Mouse (Mus musculus) intestine, embryonic 14.5 days (tissue): ENCODE results near the gene Plekha3. TPM values are rescaled to one million over a fixed set of nuclear protein-coding genes. Genes with fewer than 3 reads are reported as not detected.

Experiments
- ATAC-seq: fragments of 200-750 bp; cut with Nextera tagmentation; replicated peaks from 2 replicates; pipeline ENCODE4 v1.8.0; 2017; ENCODE audit warnings: low read depth, moderate number of reproducible peaks, moderate TSS enrichment, moderate library complexity; ENCODE audit not compliant: low FRiP score, low TSS enrichment
- DNase-seq: peaks from one replicate; pipeline ENCODE4 v3.0.0-alpha.2; 2018; ENCODE audit warnings: low spot score
- H3K27ac ChIP-seq: fragments of 300-500 bp; sonication (generic); 2 replicates; pipeline ENCODE4 v1.5.1; 2014; ENCODE audit warnings: low read depth, mild to moderate bottlenecking, control low read depth
- H3K27me3 ChIP-seq: fragments of 300-500 bp; sonication (generic); replicated peaks from 2 replicates; pipeline ENCODE4 v1.6.1; 2014; ENCODE audit warnings: low read length, control low read depth; ENCODE audit not compliant: control insufficient read depth, insufficient read depth
- H3K36me3 ChIP-seq: fragments of 300-500 bp; sonication (generic); 2 replicates; pipeline ENCODE4 v1.6.1; 2014; ENCODE audit warnings: low read length, control low read depth; ENCODE audit not compliant: control insufficient read depth, insufficient read depth
- H3K4me1 ChIP-seq: fragments of 300-500 bp; sonication (generic); replicated peaks from 2 replicates; pipeline ENCODE4 v1.6.1; 2014; ENCODE audit warnings: low read length, control low read depth, mixed read lengths; ENCODE audit not compliant: control insufficient read depth, insufficient read depth
- H3K4me2 ChIP-seq: fragments of 300-500 bp; sonication (generic); 2 replicates; pipeline ENCODE4 v1.6.1; 2014; ENCODE audit warnings: low read length
- H3K4me3 ChIP-seq: fragments of 300-500 bp; sonication (generic); 2 replicates; pipeline ENCODE4 v1.5.1; 2014; ENCODE audit warnings: low read depth, low read length, control low read depth, mixed read lengths
- H3K9ac ChIP-seq: fragments of 300-500 bp; sonication (generic); 2 replicates; pipeline ENCODE4 v1.6.1; 2014; ENCODE audit warnings: mild to moderate bottlenecking, low read length
- H3K9me3 ChIP-seq: fragments of 300-500 bp; sonication (generic); 2 replicates; pipeline ENCODE4 v1.6.1; 2016; ENCODE audit warnings: low read length, control low read depth; ENCODE audit not compliant: control insufficient read depth
- WGBS: fragments of 180-500 bp; shearing (Covaris S2); extraction: QIAGEN DNeasy Blood & Tissue Kit; methylation state at CpG from one replicate; pipeline ENCODE4 v1.1.7; 2014; 5-methylcytosine and 5-hydroxymethylcytosine counted together
- polyA plus RNA-seq: library from polyadenylated mRNA; unstranded; fragments of >200 nt; fragmentation: Nextera tagmentation; extraction: Ambion mirVana; gene quantifications from 2 replicates; pipeline ENCODE4 v1.2.1, GENCODE M21; 2014

Plekha3 gene
- polyA plus RNA-seq, 1 experiment from 2014 or later, result 10.1 TPM

GRCm38 (mm10) chr2:76672134-76672745, 2.8 kb upstream of the Plekha3 start:
- peaks cover 14% of the 10 kb centered on the region for H3K36me3 ChIP-seq
- peak overlapping the region; percentile 55 for H3K4me3 ChIP-seq
- no peaks in the 10 kb centered on the region for H3K27me3 ChIP-seq
- H3K4me2 ChIP-seq, result peak overlapping the region; percentile 79
- H3K4me1 ChIP-seq, result peaks cover 9% of the 10 kb centered on the region
- DNase-seq, result peak; percentile 55
- 15% methylated on average over 9 of the region's 9 CpGs for WGBS
- H3K9ac ChIP-seq, result peak overlapping the region; percentile 67
- no peaks in the 10 kb centered on the region for H3K9me3 ChIP-seq
- no peak for ATAC-seq
- H3K27ac ChIP-seq, result peak overlapping the region; percentile 82

DNA sequence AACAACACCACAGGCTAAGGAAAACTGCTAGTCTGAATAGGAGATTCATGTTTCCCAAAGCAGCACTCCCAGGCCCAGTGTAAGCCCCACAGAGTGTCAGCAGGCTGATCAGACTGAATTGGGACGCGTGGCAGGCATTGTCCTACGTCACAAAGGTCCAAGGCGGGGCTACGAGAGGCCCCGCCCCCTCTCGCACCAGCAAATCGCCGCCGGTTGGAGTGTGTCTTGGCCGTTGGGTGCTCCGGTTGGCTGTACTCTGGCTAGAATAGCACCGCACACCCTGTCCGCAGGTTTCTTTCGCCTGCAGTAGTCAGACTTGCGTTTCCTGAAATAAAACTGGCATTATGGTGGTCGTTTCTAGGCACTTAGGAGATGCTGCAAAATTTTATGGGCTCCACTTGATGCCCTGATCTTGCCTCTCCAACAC, 2.1 kb upstream of the Plekha3 start, which contains the start of gene Fkbp7:
Gene Fkbp7 (minus strand): TSS at position 151 of the 427 bp plus-strand sequence.
- Histone ChIP-seq H3K27ac (peak within 1 kb of the TSS; percentile 82), H3K4me3 (peak within 1 kb of the TSS; percentile 55), H3K4me1 (peaks cover 9% of the 10 kb centered on the region), H3K9me3 (no peaks in the 10 kb centered on the region), H3K9ac (peak within 1 kb of the TSS; percentile 67), H3K4me2 (peak within 1 kb of the TSS; percentile 79), H3K27me3 (no peaks in the 10 kb centered on the region), H3K36me3 (peaks cover 10% of the 10 kb centered on the region)
- WGBS, result under 1% methylated on average over 17 of the region's 17 CpGs
- DNase-seq (peak; percentile 98), ATAC-seq (peak; percentile 89)

GRCm38 (mm10) chr2:76673472-76674081, 1.5 kb upstream of the Plekha3 start:
- H3K36me3 ChIP-seq, result peaks cover 9% of the 10 kb centered on the region
- H3K4me3 ChIP-seq, result peak overlapping the region; percentile 55
- H3K9me3 ChIP-seq, result no peaks in the 10 kb centered on the region
- no peak for DNase-seq
- no peaks in the 10 kb centered on the region for H3K27me3 ChIP-seq
- peak overlapping the region; percentile 79 for H3K4me2 ChIP-seq
- ATAC-seq, result no peak
- peak overlapping the region; percentile 82; the same call in 1 of the 2 replicates for H3K27ac ChIP-seq
- H3K9ac ChIP-seq, result no peak overlapping the region
- WGBS, result 45% methylated on average over 7 of the region's 7 CpGs
- peaks cover 9% of the 10 kb centered on the region for H3K4me1 ChIP-seq

- H3K27me3 ChIP-seq, result no peaks in the 10 kb centered on the region
- H3K9ac ChIP-seq, result peak overlapping the region; percentile 72
- peak overlapping the region; percentile 41 for H3K4me2 ChIP-seq
- H3K9me3 ChIP-seq, result no peaks in the 10 kb centered on the region
- DNase-seq (peak; percentile 74), ATAC-seq (peak; percentile 64)
- H3K4me3 ChIP-seq, result peak overlapping the region; percentile 80
- peaks cover 3% of the 10 kb centered on the region for H3K36me3 ChIP-seq
- 3% methylated on average over 22 of the region's 44 CpGs for WGBS
- peaks cover 9% of the 10 kb centered on the region for H3K4me1 ChIP-seq
- H3K27ac ChIP-seq, result peak overlapping the region; percentile 82
These were observed 370 bp downstream of the Plekha3 start for GRCm38 (mm10) chr2:76675451-76675850.

- Histone ChIP-seq H3K4me3 (peak overlapping the region; percentile 80), H3K4me1 (peaks cover 9% of the 10 kb centered on the region), H3K36me3 (peaks cover 8% of the 10 kb centered on the region), H3K27ac (no peak overlapping the region), H3K9ac (peak overlapping the region; percentile 72), H3K27me3 (no peaks in the 10 kb centered on the region), H3K4me2 (peak overlapping the region; percentile 41), H3K9me3 (no peaks in the 10 kb centered on the region)
- WGBS, result 8% methylated on average over 4 of the region's 4 CpGs
- DNase-seq, result no peak
- no peak for ATAC-seq
These were observed 868 bp downstream of the Plekha3 start for GRCm38 (mm10) chr2:76675949-76676348.

- peaks cover 9% of the 10 kb centered on the region for H3K4me1 ChIP-seq
- H3K27me3 ChIP-seq, result no peaks in the 10 kb centered on the region
- H3K9ac ChIP-seq, result no peak overlapping the region
- H3K4me2 ChIP-seq, result peak overlapping the region; percentile 41
- H3K9me3 ChIP-seq, result no peaks in the 10 kb centered on the region
- H3K27ac ChIP-seq, result no peak overlapping the region
- peaks cover 12% of the 10 kb centered on the region for H3K36me3 ChIP-seq
- peak; percentile 56 for DNase-seq
- H3K4me3 ChIP-seq, result peak overlapping the region; percentile 80
- ATAC-seq, result no peak
- 53% methylated on average over 13 of the region's 13 CpGs for WGBS
These were observed 1.5 kb downstream of the Plekha3 start for GRCm38 (mm10) chr2:76676401-76677226.

DNA sequence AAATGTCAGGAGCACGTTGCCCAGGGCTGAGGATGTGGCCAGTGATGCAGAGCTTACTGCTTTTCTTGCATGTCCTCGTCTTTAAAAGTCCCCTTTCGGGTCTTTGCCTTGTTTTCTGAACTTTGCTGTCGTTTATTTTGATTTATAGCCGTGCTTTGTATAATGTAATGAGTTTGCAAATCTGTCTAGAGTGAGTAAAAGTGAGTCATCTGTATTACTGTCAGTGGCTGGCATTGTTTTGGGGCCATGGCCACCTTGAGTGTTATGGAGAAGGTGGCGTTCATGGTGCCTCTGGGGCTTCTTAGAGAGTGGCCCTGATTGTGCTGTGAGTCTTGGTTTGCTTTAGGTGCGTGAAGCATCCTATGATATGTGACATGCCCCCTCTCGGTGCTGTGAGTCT, 7.2 kb downstream of the Plekha3 start:
- Histone ChIP-seq H3K4me1 (no peaks in the 10 kb centered on the region), H3K27ac (no peak overlapping the region), H3K4me3 (no peak overlapping the region), H3K27me3 (no peaks in the 10 kb centered on the region), H3K9ac (no peak overlapping the region), H3K4me2 (no peak overlapping the region), H3K9me3 (no peaks in the 10 kb centered on the region), H3K36me3 (peaks cover 69% of the 10 kb centered on the region)
- 85% methylated on average over 8 of the region's 8 CpGs for WGBS
- no peak for ATAC-seq
- DNase-seq, result no peak

DNA sequence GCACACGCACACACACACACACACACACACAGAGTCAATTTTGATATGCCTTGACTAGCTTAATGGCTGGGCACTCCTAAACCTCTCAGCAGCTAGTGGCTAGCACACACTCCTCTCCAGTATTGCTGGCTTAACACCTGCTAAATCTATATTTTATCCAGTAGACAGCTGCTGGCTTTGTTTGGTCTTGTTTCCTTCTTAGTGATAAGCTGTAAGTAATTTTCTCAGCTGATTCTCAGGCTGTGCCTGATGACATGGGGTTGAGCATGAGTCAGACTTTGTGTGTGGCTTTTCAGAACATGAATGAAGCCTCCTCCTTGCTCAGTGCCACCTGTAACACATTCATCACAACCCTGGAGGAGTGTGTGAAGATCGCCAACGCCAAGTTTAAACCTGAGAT, 11.9 kb downstream of the Plekha3 start:
- H3K4me3 ChIP-seq, result no peak overlapping the region
- no peaks in the 10 kb centered on the region for H3K9me3 ChIP-seq
- ATAC-seq (no peak), DNase-seq (no peak)
- H3K4me1 ChIP-seq, result no peaks in the 10 kb centered on the region
- no peak overlapping the region for H3K9ac ChIP-seq
- no peak overlapping the region for H3K4me2 ChIP-seq
- H3K27ac ChIP-seq, result no peak overlapping the region
- peaks cover 82% of the 10 kb centered on the region for H3K36me3 ChIP-seq
- WGBS, result 93% methylated on average over 3 of the region's 3 CpGs
- H3K27me3 ChIP-seq, result no peaks in the 10 kb centered on the region
